Mouse (Mus musculus) cerebellum, adult 2 months (tissue): ENCODE measurements at regions not wholly inside any gene's neighbourhood (a gene's known extent, or its start where the extent isn't known, plus 50 kb on each side); places are given as distances from the start of the nearest gene placed in this dataset.
"Not testable (repeated sequence)": the region's sequence is repeated elsewhere in the genome, so short reads cannot be mapped to it uniquely, and the experiment has no call there.

Experiments used
- DNase-seq, 2 experiments: peaks; one replicate each; pipeline ENCODE4 v3.0.0; 2021
- H3K27ac ChIP-seq: fragments of 200-500 bp; 2 replicates; pipeline ENCODE4 v1.5.1; 2012; ENCODE audit warnings: low read length, control low read depth, inconsistent platforms; ENCODE audit not compliant: insufficient read depth
- H3K27me3 ChIP-seq: fragments of 200-500 bp; 2 replicates; pipeline ENCODE4 v1.6.1; 2012; ENCODE audit warnings: inconsistent platforms, mild to moderate bottlenecking, low read length, moderate library complexity; ENCODE audit not compliant: control insufficient read depth, insufficient read depth
- H3K4me1 ChIP-seq: fragments of 200-500 bp; 2 replicates; pipeline ENCODE4 v1.6.1; 2011; ENCODE audit warnings: low read length; ENCODE audit not compliant: control insufficient read depth, insufficient read depth
- H3K4me3 ChIP-seq: fragments of 200-500 bp; replicated peaks from 2 replicates; pipeline ENCODE3; 2011; ENCODE audit warnings: mild to moderate bottlenecking, low read depth, low read length, control low read depth; ENCODE audit not compliant: insufficient read depth
- CTCF ChIP-seq: fragments of 200-500 bp; IDR thresholded peaks from 2 replicates; pipeline ENCODE4 v1.5.1; 2011; ENCODE audit warnings: low read depth, mild to moderate bottlenecking, control low read depth, low read length, moderate library complexity, borderline replicate concordance; ENCODE audit not compliant: insufficient read depth
- POLR2A ChIP-seq: fragments of 200-500 bp; IDR thresholded peaks from 2 replicates; pipeline ENCODE4 v1.6.1; 2011; ENCODE audit warnings: low read length, control low read depth, borderline replicate concordance; ENCODE audit not compliant: insufficient read depth
- WGBS: fragments of 180-500 bp; shearing (Covaris S2); methylation state at CpG from one replicate; pipeline ENCODE4 v1.1.7; 2018; 5-methylcytosine and 5-hydroxymethylcytosine counted together

DNA sequence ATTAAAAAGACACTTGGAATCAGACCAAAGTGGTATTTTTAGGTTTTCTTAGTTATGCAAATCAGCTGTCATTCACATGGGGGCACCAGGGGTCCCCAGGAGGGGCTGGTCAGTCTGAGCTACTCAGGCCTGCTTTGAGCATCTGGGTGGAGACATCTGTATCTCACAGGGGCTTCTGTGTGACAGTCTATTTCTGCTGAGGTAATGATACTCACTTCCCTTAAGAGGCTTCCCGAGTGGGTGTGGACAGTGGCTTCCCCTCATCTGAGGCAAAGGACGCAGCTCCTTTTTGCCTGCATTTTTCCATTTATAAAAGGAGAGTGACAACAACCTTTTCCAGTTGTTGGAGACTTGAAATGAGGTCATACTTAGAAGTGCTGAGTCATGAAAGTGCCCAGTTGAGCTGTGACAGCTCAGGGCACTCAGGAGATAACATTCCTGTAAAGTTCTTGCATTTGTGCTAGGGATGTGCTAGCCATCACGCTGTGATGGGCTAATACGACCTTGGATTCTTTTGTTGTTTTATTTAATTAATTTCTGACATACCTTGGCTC lies 136.7 kb downstream of the Kcnrg start:
- 47% methylated on average over 4 of the region's 4 CpGs for WGBS
- H3K4me1 ChIP-seq = no peaks in the 10 kb centered on the region
- no peak for TF ChIP-seq POLR2A
- no peak for TF ChIP-seq CTCF
- no peak overlapping the region for H3K27ac ChIP-seq
- H3K27me3 ChIP-seq = no peaks in the 10 kb centered on the region; the same call in 1 of the 2 replicates
- no peak overlapping the region for H3K4me3 ChIP-seq
- no peak for DNase-seq

DNA sequence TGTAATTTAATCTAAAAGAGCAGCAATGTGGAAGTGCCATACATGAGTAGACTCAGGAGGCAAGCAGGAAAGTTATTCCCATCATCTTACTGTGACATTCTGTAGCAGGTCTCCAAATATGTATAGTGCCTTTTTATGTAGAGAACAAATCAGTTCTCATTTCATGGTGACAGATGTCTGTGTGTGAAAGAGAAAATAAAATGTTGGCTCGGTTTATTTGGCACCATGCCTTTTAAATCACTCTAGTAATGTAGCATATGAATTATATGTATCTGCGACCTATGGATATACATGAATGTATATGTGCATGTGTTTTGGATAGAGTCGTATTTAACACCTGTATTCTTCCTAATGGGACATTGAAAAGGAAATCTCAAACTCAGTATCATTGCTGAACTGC lies 146.2 kb downstream of the Kcnrg start:
- no peaks in the 10 kb centered on the region for H3K27me3 ChIP-seq
- WGBS = 45% methylated on average over 3 of the region's 3 CpGs
- no peak overlapping the region for H3K4me3 ChIP-seq
- no peak for DNase-seq
- H3K27ac ChIP-seq = no peak overlapping the region
- no peaks in the 10 kb centered on the region for H3K4me1 ChIP-seq
- TF ChIP-seq CTCF (no peak), POLR2A (no peak)

DNA sequence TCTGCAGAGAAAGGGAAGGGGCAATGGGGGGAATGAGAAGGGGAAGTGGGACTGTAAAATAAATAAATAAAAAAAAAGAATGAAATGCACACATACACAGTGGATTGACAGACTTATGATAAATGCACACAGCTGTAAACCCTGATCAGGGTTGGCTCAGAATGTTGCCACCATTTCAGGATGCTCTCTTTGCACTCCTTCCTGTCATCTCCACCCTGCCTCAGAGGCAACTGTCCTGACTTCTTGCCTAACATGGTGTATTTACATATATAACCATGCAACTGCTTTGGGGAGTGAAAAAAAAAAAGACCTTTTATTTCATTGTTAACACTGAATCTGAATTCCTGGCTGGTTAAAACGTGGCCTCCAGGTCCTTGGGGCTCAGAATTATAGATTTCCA lies 149.4 kb downstream of the Kcnrg start:
- Histone ChIP-seq H3K27ac (no peak overlapping the region), H3K27me3 (no peaks in the 10 kb centered on the region)

DNA sequence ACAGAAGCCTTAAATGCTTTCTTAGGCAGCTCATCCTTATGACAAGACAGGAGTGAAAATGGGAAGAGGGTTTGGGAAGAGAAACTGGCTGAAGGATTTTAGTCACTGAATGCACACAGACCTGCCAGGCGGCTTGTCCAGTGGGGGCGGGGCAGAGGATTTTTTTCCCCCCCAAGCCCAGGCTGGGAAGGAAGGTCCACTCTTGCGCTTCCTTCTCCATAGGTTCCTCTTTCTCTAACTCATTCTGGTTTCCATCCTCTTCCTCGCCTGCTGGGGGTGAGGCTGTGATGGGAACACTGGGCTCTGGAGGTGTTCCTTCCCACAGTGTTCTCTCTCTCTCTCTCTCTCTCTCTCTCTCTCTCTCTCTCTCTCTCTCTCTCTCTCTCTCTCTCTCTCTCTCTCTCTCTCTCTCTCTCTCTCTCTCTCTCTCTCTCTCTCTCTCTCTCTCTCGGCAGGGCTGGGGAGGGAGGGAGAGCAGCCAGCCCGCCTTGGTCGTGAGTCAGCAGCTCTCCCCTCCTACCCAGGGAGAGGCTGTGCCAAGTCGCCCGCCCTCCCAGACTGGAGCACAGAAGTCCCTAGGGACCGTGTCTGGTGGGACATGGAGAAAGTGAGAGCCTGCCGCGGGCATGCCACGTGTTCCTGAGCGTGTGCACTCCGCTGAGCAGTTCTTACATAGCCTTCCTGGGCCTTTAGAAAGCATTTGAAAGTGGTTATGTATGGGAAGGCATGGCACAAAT lies 150.0 kb downstream of the Kcnrg start:
- whole genome bisulfite sequencing = 6% methylated on average over 14 of the region's 15 CpGs
- no peak overlapping the region for H3K27ac ChIP-seq
- no peaks in the 10 kb centered on the region for H3K27me3 ChIP-seq
- H3K4me3 ChIP-seq = peak overlapping the region; percentile 2
- TF ChIP-seq CTCF (no peak), POLR2A (no peak)
- H3K4me1 ChIP-seq = no peaks in the 10 kb centered on the region
- peak; percentile 23 to 36 for DNase-seq

More for the DNA sequence above, 149.4 kb downstream of the Kcnrg start:
- TF ChIP-seq POLR2A = no peak
- TF ChIP-seq CTCF = no peak
- Histone ChIP-seq H3K4me1 (no peaks in the 10 kb centered on the region), H3K4me3 (no peak overlapping the region)
- 35% methylated on average over 1 of the region's 1 CpGs for WGBS
- DNase-seq = no peak

DNA sequence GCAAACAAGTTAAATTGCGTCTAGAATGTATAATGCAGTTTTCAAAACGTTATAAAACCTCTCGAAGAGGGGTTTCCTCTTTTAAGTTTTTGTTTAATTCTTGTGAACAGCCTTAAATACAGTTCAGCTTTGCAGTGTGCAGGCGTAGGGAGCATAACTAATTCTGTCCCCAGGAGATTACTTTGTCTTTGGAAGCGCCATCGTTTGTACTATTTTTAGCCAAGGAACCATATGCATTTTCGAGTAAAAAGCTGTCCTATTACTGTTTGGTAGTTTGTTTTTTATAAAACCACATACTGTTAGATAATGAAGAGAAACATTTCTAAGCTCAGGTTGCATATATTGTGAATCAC lies 150.5 kb downstream of the Kcnrg start:
- no peak for DNase-seq
- 7% methylated on average over 7 of the region's 7 CpGs for WGBS
- no peaks in the 10 kb centered on the region for H3K4me1 ChIP-seq
- no peak overlapping the region for H3K27ac ChIP-seq
- no peak for TF ChIP-seq CTCF
- TF ChIP-seq POLR2A = no peak
- H3K27me3 ChIP-seq = no peaks in the 10 kb centered on the region
- H3K4me3 ChIP-seq = no peak overlapping the region

DNA sequence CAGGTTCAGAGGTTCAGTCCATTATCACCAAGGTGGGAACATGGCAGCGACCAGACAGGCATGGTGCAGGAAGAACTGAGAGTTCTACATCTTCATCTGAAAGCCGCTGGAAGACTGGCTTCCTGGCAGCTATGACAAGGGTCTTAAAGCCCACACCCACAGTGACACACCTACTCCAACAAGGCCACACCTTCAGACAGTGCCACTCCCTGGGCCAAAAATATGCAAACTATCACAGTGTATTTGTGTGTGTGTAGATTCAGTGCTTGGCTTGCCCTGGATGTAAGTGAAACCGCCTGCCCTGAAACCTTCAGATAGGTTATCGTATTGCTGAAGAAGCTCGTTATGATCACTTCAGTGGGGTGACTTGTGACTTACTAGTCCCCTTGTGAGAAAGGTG lies 151.3 kb downstream of the Kcnrg start:
- H3K27ac ChIP-seq = no peak overlapping the region
- no peak overlapping the region for H3K4me3 ChIP-seq
- no peak for DNase-seq
- no peaks in the 10 kb centered on the region for H3K4me1 ChIP-seq
- TF ChIP-seq POLR2A = no peak
- TF ChIP-seq CTCF = no peak
- no peaks in the 10 kb centered on the region for H3K27me3 ChIP-seq
- 98% methylated on average over 5 of the region's 5 CpGs for WGBS

DNA sequence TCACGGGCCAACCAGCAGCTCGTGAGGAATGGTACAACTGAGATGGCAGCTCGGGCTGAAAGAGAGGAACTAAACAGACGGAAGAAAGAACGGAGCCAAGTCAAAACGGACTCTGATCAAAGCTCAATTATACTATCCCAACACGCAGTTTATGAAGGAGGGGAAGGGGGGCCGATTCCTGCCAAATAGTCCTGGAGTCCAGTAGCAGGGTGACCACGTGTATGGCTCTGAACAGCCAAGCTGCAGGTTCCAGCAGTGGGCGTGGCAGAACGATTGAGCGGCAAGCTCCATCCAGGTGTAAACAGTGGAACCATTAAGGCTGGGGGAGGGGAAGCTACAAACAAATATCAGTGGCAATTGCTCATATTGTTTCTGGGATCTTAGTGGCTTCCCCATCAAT lies 152.9 kb downstream of the Kcnrg start:
- WGBS = 61% methylated on average over 12 of the region's 12 CpGs
- H3K27ac ChIP-seq, H3K27me3 ChIP-seq, H3K4me1 ChIP-seq, DNase-seq, H3K4me3 ChIP-seq: not testable (repeated sequence)

DNA sequence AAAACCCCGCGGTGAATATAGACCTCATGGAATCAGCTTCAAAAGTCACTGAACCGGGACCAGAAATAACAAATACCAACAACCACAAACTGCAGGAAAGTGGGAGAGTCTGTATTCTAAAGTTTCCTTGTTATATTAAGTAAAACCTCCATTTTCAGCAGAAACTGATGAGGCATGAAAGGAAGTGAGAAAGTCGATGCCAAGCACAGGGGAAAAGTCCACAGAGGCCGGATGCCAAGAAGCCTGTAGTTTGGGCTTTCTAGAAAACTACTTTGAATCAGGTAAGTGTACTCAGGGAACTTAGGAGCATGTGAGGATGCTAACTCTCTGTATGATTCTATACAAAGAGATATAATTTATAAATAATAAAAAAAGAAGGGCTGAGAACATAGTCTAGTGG lies 154.8 kb downstream of the Kcnrg start:
- no peak overlapping the region for H3K4me3 ChIP-seq
- WGBS = 49% methylated on average over 5 of the region's 5 CpGs

More for the DNA sequence above, 154.8 kb downstream of the Kcnrg start:
- Histone ChIP-seq H3K27me3 (no peaks in the 10 kb centered on the region), H3K4me1 (no peaks in the 10 kb centered on the region), H3K27ac (no peak overlapping the region)
- TF ChIP-seq POLR2A (no peak), CTCF (no peak)
- DNase-seq = no peak
